Mouse (Mus musculus) lung, postnatal 0 days (tissue): Measurements from ENCODE around the gene Pigl.

Source experiments
- CTCF ChIP-seq: IDR thresholded peaks from 2 replicates; pipeline ENCODE4 v1.5.1; 2016; ENCODE audit warnings: antibody characterized with exemption, mild to moderate bottlenecking
- EP300 ChIP-seq: IDR thresholded peaks from 2 replicates; pipeline ENCODE4 v1.6.1; 2016; ENCODE audit warnings: antibody characterized with exemption, mild to moderate bottlenecking, control low read depth

GRCm38 (mm10) chr11:62554934-62555517 lies 96.8 kb downstream of the Pigl start:
- no peak for TF ChIP-seq CTCF
- TF ChIP-seq EP300 = no peak
